Mouse (Mus musculus): ENCODE data around the gene Atp6ap1.

Atp6ap1 gene

DNA sequence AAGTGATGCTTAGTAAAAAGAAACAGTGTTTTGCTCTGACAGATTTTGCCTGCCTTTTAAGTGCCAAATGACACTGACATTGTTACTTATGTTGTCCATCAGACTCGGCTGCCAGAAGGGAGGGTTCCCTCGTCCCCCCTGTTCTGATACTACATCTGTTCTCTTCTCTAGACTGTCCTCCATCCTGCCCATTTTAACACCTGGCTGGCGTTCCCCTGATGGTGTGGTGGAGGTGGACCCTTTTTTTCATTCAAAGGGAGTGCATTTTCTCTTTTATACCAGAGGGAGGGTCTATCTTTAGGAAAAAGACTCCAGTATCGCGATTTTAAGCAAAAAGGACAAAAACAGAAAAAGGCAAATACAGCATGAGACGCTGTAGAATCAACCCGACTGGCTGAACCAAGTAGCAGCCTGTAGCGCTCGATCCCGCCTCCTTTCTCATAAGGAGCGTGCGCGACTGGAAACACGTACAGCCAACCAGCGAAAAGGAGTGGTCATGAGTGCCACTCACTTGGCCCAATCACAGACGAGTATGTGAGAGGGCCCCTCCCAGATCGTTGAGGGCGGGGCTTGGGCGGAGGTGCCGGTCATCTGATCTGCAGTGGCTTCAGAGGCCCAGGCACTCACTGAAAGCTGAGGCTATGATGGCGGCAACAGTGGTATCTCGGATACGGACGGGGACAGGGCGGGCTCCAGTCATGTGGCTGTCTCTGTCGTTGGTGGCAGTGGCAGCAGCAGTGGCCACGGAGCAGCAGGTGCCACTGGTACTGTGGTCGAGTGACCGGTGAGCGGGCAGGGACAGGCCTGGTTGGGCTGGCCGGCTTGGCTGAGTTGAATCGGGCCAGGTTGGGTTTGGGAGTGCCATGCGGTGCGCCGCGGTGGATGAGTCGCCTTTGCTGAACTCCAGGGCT lies at the start of gene Atp6ap1:
TSS of gene Atp6ap1 (plus strand) at position 560 of the 911 bp plus-strand sequence.
- peak; percentile 99 for ATAC-seq (ENCODE audit: insufficient number of reproducible peaks, low FRiP score, low TSS enrichment)

DNA sequence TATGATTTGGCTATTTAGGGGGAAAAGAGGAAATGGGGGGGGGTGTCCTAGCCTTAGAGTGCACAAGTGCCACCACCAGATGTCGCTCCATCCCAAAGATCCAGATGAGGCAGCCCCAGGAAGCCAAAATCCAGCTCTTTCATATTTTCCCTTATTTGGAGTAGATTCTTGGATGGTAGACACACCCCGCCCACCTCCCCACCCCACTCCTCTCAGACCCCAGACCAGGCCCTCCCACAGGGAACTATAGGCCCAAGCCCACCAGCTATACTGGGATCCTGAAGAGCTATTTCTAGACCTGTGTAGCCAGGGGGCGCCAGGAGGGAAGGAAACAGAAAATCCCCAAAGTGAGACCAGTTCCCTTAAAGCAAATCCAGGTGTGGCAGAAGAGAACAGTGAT lies 48.2 kb upstream of the Atp6ap1 start:
- no peak for ATAC-seq (ENCODE audit: insufficient number of reproducible peaks, low FRiP score, low TSS enrichment)

DNA sequence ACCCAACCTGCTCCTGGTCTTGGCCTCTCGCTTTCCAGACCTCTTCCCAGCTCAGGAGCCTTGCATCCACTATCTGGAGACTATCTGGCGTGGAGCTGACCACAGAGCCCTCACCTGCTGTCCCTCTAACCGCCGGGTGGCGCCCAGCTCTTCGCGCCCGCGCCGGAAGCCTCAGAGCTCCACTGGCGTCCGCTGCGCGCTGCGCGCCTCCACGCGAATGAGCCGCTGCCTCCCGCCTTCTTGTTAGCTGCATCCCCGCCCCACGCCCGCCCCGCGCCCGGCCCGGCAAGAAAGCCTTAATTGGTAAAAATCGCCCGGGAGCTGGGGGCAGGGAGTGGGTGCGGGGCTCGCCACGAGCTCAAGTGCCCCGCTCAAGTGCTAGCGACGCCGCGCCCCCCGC lies 47.3 kb upstream of the Atp6ap1 start, which contains the start of gene Flna:
TSS of gene Flna (minus strand) at position 206 of the 400 bp plus-strand sequence.
- ATAC-seq (ENCODE audit: insufficient number of reproducible peaks, low FRiP score, low TSS enrichment), result peak; percentile 36

DNA sequence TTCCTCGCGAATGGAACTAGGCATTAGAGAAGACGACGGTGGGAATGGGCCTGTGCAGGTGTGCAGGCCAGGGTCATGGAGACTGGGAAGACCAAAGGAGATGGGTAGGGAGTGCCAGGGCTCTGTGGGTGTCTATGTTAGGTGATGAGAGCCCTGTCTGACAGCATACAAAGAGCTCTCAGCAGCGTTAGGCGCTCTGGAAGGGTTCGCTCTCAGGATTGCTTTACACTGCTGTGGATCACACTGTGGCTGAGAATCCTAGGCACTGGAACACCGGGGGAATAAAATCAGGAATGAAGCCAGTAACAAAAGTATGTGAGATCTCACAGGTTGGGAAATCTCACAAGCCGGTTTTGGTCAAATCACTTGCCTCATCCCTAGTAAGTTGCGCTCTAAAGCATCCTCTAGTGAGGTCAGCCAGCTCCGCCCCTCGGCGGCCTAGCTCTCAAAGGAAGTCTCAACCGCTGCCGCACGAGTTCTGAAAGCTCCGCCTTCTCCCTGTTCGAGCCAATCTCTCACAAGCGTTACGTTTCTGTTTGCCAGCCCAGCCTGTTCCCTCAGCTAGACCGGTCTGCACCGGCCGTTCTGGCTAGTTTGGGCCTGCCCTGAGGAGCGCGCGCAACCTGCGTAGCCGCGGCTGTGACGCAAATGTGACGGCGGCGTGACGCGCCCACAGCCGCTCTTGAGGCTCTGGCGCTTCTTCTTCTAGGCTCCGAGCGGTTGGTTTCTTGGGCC lies 42.6 kb upstream of the Atp6ap1 start, which contains the start of gene Emd:
TSS of gene Emd (plus strand) at position 535 of the 735 bp plus-strand sequence.
- peak; percentile 94 for ATAC-seq (ENCODE audit: insufficient number of reproducible peaks, low FRiP score, low TSS enrichment)

DNA sequence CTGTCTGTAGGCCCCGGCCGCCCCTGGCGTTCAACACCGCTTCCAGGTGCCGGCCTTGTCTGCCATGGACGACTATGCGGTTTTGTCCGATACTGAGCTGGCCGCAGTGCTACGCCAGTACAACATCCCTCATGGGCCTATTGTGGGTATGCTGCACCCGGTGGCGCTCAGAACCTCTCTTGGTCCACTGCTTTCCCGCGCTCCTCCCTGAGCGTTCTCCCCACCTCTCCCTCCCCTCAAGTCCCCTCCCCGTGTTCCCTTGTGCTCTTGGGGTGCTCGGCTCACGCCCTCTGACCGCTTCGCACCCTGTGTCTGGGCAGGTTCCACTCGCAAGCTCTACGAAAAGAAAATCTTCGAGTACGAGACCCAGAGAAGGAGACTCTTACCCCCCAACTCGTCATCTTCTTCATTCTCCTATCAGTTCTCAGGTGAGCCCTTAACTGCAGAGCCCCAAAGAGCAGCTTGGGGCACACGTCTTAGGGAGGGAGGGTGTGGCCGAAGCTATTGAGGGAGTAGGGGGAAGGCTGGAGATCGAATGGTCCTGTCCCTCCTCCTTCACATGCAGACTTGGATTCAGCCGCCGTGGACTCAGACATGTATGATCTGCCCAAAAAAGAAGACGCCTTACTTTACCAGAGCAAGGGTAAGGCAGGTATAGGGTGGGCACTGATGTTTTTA lies 41.9 kb upstream of the Atp6ap1 start:
- peak; percentile 47; the same call in 1 of the 2 replicates for ATAC-seq (ENCODE audit: insufficient number of reproducible peaks, low FRiP score, low TSS enrichment)

DNA sequence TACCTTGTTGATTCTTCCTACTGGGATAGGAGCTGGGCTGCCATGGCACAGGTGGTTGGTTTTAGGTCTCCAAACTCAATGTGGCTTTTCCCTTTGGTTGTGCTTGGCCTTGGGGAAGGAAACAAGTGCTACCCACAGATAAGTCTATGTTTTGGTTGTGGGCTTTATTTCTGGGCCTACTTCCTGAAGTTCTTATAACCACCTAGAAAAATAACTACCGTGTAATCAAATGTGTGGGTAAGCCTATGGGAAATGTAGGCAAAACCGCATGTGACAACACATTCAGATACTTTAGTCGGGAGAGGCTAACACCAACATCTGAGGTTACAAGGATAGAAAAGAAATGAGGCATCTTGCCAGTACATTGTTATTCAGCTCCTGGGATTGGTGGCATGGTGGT lies 39.2 kb upstream of the Atp6ap1 start:
- no peak for ATAC-seq (ENCODE audit: insufficient number of reproducible peaks, low FRiP score, low TSS enrichment)

DNA sequence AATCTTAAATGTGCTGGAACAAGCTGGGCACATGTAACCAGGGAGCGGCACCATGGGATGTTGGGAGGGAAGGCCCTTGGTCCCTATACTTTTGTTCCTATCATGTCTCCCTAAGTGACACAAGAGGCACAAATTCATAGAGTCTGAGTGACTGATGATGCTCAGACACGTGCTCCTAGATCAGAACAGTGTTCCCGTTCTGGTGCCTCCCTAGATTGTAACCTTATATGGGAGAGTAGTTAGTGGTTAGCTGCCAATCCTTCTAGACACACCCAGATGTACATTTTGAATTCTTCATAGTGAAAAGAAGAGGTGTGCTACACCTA lies 27.2 kb upstream of the Atp6ap1 start:
- ATAC-seq (ENCODE audit: insufficient number of reproducible peaks, low FRiP score, low TSS enrichment), result 0 out of 2 replicates have a peak, but pooled peaks have one; percentile 7

DNA sequence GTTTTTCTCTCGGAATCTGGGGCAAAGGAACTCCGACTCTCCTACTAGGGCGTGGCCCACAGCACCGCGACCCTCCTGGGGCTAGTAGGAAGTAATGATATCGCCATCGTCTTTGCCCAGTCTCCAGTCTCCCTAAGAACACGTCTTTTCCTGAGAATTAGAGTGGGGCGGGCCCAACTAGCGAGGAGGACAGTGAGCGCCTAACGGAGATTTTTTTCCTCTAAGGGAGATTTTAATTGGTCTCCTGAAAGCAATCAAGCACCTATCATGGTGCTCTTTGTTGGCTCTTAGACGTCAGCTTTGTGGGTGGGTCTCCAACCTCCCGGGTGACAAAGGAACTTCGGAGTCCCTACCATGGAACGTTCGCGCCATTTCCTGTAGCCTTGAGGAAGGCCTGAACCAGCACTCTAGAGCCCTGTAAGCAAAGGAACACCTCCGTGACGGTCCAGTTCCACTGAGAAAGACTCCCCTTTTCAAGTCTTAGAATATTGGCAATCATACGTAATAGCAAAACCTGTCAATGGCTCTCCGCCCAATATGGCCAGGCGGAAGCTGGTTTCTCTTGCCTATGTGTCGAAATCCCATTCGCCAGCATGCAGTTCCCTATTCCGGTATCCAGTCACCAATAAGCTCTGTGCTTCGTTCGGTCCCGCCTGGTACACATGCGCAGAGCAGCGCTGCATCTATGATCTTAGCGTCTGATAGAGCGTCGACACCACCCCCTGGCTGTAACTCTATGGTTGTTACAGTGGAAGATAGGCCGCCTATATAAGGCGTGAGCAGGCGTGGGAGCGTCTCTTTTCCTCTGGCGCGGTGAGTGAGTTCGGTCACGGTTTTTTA lies 26.6 kb upstream of the Atp6ap1 start, which contains the start of gene Rpl10:
TSS of gene Rpl10 (plus strand) at position 751 of the 840 bp plus-strand sequence.
- peak; percentile 96 for ATAC-seq (ENCODE audit: insufficient number of reproducible peaks, low FRiP score, low TSS enrichment)

DNA sequence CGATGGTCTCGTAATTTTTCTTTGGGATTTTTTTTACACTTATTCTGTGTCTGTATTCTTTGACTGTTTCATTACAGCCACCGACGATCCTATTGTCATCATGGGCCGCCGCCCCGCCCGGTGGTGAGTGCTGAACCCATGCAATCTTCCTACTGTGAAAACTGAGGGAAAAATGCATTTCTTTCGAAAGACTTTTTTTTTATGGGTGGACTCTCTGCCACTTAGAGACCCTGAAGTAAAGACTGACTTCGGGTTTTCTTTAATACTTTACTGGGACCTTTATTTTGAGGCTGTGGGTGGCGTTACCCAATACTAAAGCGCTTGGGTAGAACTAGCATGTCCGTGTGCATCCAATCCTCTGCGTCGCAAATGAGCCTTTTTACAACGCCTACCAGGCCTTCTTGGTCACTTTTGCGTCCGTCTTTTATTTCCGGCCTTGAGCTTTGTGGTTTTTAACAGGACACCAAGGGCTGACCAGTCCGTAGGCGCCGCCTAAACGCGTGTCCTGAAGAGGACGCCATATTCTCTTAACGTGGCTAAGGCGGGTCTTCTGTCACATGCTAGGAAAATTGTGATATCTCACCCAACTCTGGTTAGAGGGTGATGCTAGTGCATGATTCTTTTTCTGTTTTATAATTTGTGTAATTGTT lies 25.9 kb upstream of the Atp6ap1 start:
- ATAC-seq (ENCODE audit: insufficient number of reproducible peaks, low FRiP score, low TSS enrichment), result no peak

DNA sequence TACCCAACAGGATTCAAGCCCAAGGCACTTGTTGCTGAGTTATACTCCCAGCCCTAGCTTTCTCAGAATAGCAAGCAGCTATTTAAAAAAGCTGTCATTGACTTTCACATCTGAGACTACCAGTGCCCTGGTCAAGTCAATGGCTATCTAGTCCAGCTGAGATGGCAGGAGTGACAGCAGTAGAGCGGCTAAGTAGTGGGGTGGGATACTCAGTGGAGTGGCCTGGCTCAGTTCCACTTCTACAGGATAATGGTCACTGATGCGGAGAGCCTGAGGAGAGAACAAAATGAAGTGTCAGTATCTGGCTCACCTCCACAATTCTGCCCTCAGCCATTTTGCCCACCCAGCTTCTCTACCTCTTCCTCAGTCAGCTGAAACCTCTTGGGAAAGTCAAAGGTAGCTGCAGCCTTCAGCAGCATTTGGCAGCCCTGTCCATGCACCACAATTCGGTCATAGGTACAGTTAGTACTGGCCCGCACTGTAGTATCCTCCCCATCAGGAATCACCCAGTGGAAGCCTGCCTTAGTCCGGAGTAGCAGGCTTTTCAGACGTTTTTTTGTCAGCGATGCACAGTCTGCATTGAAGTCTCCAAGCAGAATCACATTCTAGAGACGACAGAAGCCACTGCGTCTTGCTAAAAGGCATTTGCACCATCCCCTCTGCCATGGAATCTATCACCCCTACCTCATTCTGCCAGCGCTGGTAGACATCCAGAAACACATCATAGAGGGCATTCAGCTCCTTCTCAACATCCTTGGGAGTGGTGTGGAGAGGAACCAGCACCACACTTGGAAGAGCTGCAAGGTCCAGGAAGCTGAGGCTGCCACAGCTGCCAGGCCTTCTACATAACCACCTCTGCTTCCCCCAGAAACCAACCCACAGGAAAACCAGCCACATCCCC lies 23.2 kb upstream of the Atp6ap1 start:
- ATAC-seq (ENCODE audit: insufficient number of reproducible peaks, low FRiP score, low TSS enrichment), result no peak

DNA sequence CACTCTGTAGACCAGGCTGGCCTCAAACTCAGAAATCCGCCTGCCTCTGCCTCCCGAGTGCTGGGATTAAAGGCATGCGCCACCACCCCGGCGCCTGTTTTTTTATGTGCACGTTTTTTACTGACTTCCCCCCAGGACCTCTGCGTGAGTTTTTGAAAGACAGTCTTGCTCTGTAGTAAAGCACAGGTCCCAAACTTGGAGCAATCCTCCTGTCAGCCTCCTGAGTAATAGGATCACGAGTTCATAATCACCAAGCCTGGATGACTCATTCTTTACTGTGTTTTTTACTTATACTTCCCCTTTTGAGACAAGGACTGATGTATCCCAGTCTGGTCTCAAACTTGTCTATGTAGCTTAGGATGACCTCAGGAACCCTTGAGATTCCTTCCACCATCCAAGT lies 19.0 kb upstream of the Atp6ap1 start:
- ATAC-seq (ENCODE audit: insufficient number of reproducible peaks, low FRiP score, low TSS enrichment), result no peak

DNA sequence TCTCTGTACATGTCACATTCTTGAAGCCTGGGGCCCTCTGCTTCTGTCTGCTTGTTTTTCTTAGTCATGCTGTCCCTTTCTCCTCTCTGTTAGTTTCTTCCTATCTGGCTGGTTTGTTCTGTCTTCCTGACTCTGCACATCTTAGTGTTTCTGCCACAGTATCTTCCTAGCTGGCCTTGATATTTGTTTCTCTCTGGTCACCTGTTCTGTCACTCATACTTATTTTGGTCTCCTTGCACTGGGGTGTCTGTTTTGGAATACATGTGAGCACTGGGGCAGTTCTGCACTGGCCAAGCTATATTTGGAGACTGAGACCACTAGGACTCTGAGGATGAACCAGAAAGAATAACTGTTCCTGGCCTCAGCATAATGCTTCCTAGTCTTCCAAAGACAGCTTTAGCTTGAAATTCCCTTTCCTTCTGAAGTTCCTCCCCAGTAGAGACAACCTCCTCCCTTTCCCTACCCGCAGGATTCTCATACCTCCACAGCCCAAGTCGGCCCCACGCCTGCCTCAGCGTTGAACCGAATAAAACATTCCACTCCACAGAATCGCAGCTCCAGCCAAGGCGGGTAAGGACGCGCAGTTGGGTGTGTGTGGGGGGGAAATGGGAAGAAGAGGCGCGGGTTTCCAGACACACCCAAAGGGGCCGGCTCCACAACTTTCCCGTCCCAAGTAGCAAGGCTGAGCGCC lies 15.7 kb upstream of the Atp6ap1 start:
- ATAC-seq (ENCODE audit: insufficient number of reproducible peaks, low FRiP score, low TSS enrichment), result no peak

DNA sequence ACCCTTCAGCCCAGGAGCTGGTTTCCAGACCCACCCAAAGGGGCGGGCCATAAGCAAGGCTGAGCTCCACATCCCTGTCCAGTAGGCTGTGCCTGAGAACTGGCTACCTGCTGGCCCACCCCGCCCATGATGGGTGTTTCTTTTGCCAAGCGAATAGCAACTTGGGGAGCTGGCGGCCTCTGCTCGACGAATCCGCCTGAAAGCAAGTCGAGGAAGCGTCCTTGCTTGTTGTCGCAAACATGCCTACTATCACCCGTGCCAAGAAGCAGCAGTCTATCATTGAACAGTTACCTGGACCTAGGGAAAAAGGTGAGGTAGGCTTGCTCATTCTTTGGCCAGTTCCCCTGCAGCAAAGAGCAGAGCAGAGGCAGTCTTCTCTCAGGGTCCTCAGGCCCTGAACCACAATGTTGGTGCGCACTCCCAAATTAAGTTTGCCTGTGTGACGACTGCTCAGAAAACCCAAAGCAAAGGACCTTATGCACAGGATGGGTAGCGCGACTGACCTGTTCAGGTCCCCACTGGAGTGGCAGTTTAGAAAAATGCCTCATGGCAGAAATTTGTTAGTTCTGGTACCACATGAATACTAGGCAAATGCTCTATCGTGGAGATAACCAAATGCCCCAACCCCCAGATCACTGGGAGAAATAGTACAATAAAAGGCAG lies 15.0 kb upstream of the Atp6ap1 start, which contains the start of the genes Taz and Dnase1l1:
TSS of gene Taz (plus strand) at position 181 of the 663 bp plus-strand sequence.
TSS of gene Dnase1l1 (minus strand) at position 606 of the 663 bp plus-strand sequence.
- ATAC-seq (ENCODE audit: insufficient number of reproducible peaks, low FRiP score, low TSS enrichment), result peak; percentile 90

DNA sequence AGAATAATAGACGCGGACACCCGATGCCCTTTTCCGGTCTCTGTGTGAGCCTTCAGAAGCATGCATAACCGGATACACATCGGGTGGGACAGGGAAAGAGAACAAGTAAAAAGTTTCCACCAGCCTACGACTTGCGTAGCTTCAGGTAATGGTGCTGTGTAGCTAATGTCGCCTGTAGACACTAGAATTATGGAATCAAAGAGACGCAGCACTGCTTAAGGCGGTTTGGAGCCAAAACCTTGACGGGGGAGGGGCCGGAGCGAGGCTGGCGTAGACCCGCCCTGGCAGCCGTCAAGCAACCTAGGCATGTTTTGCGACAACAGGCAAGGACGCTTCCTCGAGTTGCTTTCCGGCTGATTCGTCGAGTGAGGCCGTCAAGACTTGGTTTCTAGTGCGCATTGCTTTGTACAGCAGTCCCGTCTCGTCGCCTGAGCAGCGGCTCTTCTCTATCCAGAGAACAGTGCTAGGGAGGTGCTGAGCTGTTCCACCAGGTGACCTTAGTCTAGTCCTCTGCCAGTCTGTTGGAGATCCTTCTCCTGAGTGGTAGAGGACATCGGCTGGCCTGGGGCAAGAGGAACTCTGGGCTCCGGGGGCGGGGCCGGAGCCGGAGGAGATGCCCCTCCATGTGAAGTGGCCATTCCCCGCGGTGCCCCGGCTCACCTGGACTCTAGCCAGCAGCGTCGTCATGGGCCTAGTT lies 14.4 kb upstream of the Atp6ap1 start:
- peak; percentile 80 for ATAC-seq (ENCODE audit: insufficient number of reproducible peaks, low FRiP score, low TSS enrichment)

DNA sequence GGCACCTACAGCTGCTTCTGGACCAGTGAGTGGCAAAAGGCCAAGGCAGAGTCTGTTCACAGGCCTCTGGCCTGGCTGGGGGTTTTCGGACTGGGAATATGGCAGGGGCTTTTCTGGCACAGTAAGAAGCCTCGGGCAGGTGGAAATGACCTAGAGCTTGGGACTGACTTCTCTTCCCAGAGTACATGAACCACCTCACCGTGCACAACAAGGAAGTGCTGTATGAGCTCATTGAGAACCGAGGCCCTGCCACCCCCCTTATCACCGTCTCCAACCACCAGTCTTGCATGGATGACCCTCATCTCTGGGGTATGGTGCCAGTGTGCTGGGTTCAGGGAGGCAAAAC lies 13.8 kb upstream of the Atp6ap1 start:
- ATAC-seq (ENCODE audit: insufficient number of reproducible peaks, low FRiP score, low TSS enrichment), result 0 out of 2 replicates have a peak, but pooled peaks have one; percentile 15

DNA sequence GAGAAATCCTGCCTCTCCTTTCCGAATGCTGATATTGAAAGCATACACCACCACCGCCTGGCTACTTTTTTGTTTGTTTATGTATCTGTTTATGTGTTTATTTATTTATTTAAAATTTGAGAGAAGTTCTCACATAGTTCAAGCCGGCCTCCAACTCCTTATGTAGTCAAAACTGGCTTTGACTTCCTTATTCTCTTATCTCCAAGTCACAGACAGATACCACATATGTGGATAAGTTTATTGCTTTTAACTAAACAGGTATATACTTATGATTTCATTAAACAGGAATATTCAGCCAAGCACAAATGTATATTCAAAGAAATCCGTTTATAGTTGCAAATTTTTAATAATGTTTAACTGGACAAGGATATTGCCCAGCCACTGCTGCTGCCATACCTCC lies 3.5 kb upstream of the Atp6ap1 start:
- no peak for ATAC-seq (ENCODE audit: insufficient number of reproducible peaks, low FRiP score, low TSS enrichment)
